In the genomic region with DNA sequence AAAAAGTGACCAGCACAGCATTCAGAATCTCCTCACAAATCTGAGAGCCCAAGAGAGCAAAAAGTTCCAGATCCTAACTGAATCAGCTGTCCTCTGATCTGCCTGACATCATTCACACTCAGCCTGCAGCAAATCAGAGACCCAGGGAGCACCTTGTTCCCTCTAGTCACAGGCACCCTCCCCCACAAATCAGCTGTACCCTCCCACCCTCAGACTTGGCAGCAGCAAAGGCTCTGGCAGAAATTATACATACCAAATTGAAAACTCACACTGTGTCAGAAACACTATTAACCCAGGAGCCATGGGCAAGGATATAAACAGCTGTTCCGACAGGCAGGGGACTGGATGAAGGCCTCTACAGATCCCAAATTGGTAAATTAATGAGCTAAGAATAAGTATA, we compare ENCODE assay signal across 9 mouse cellular contexts.
DNase-seq lines count a peak whose midpoint lies in the region.
"Had no signal": no experiment of that assay in that cellular context is flagged by ENCODE, and none has a peak within 500 bp of the region (broad histone marks: within the 10 kb centered on the region; RNA-seq: fewer than 3 reads in every experiment).

No protein-coding gene starts in this region.

- H3K27me3 ChIP-seq in heart, embryonic 10.5 days (ENCODE audit: insufficient read depth, poor library complexity, severe bottlenecking) = no peaks in the 10 kb centered on the region
- H3K27me3 ChIP-seq: embryonic facial prominence, embryonic 12.5 days had no signal

- H3K4me3 ChIP-seq in heart, embryonic 10.5 days = no peak overlapping the region
- H3K4me3 ChIP-seq: embryonic facial prominence, embryonic 12.5 days had no signal

- 74% methylated on average over 1 of the region's 1 CpGs for WGBS in heart, embryonic 10.5 days

- 0 out of 2 replicates have a peak, but pooled peaks cover 3% of the 10 kb centered on the region for H3K36me3 ChIP-seq in heart, embryonic 10.5 days
- H3K36me3 ChIP-seq: embryonic facial prominence, embryonic 12.5 days had no signal

- H3K9me3 ChIP-seq in heart, embryonic 10.5 days = no peaks in the 10 kb centered on the region
- H3K9me3 ChIP-seq: embryonic facial prominence, embryonic 12.5 days had no signal

- peak; percentile 99 for DNase-seq in heart, adult 11 months
- DNase-seq in heart, embryonic 10.5 days (ENCODE audit: low spot score) = no peak
- DNase-seq in adipocyte (ENCODE audit: low spot score) = peak; percentile 58
- DNase-seq in gastrocnemius, adult 18-20 months (ENCODE audit: low spot score) = peak; percentile 93
- DNase-seq in kidney, postnatal 36 days = peak; percentile 19 to 29
- DNase-seq in lung, postnatal 14 days = peak; percentile 39
- DNase-seq in thymus, postnatal 10 days (ENCODE audit: low spot score in 2 of 2) = no peak
- no peak for DNase-seq in thymus, adult 18-20 months

- peaks cover 8% of the 10 kb centered on the region; the same call in 1 of the 2 replicates for H3K4me1 ChIP-seq in heart, embryonic 10.5 days
- H3K4me1 ChIP-seq: embryonic facial prominence, embryonic 12.5 days had no signal

- no peak overlapping the region for H3K27ac ChIP-seq in heart, embryonic 10.5 days
- H3K27ac ChIP-seq: embryonic facial prominence, embryonic 12.5 days had no signal

Comparison
In these comparisons a context has a peak if more than half of its experiments do, and no peak if none do; other contexts are left out.
1. DNase-seq: peak in heart, adult 11 months (single experiment), adipocyte (single experiment), gastrocnemius, adult 18-20 months (single experiment), kidney, postnatal 36 days (2 of 2) and lung, postnatal 14 days (single experiment); none in heart, embryonic 10.5 days (single experiment), thymus, postnatal 10 days (0 of 2) and thymus, adult 18-20 months (0 of 2).